Comparison of ENCODE assay signal across 13 mouse cellular contexts in the genomic region with DNA sequence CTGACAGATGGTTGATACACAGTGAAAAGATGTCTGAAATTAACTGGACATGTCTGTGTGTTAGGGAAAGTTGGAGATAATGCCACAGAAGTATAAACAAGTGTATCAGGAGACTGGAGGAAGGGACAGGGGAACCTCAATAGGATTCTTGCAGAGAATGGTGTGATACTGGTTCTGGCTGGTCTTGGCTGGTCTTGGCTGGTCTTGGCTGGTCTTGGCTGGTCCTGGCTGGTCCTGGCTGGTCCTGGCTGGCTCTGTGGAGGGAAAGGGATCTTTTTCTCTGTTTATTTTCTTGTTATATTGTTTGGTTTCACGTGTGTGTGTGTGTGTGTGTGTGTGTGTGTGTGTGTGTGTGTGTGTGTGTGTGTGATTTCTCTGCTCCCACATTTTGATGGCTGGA. TPM values are rescaled to one million over a fixed set of nuclear protein-coding genes. Genes with fewer than 3 reads are reported as not detected.
"Had no signal": no experiment of that assay in that cellular context is flagged by ENCODE, and none has a peak within 500 bp of the region (broad histone marks: within the 10 kb centered on the region; RNA-seq: fewer than 3 reads in every experiment).

No protein-coding gene starts in this region.

- DNase-seq: retina, postnatal 1 day; right cerebral cortex, adult 18-20 months; right cerebral cortex, postnatal 14 days; right cerebral cortex, postnatal 25 days; right cerebral cortex, postnatal 4 days; spleen, adult 18-20 months; thymus, adult 18-20 months; thymus, adult 2 months; thymus, postnatal 14 days; thymus, postnatal 25 days; thymus, postnatal 36 days; thymus, postnatal 4 days had no signal

RNA-seq across cellular contexts. Expression of a gene that starts 33.4 kb away (rescaled TPM):
- total RNA-seq: neutrophil, adult 5-6 weeks had no signal
